Comparison of ENCODE assay signal across 16 mouse cellular contexts in the genomic region with DNA sequence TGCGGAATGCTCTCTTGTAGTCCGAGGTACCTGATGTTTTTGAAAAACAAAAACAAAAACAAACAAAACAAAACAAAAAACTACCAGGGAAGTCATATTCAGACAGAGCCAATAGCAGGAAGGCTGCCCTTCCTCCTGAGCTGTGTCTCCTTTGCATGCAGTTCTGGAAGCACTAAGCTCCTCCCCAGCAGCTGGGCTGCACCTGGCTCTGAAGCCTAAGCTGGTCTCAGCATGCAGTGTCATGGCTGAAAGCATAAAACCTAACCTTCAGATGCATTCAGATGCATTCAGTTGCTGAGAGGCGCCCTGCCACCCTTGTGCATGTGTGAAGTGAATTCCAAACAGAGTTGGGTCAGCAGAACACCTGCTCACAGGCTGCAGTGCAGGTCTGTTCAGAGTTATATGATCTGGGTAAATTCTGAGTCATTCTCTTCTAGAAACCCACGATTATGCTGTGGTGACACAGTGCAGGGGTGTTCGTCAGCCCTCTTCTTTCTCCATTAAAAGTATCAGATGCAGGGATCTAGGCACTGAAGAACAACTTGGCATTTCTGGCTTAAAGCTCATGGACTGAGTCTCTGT.
DNase-seq lines count a peak whose midpoint lies in the region; ATAC-seq and TF ChIP-seq lines count a peak whose summit lies in the region.
"Had no signal": no experiment of that assay in that cellular context is flagged by ENCODE, and none has a peak within 500 bp of the region (broad histone marks: within the 10 kb centered on the region; RNA-seq: fewer than 3 reads in every experiment).

No protein-coding gene starts in this region.

- no peak overlapping the region for H3K9ac ChIP-seq in intestine, embryonic 14.5 days (ENCODE audit: low read length)
- H3K9ac ChIP-seq in intestine, postnatal 0 days (ENCODE audit: low read depth, low read length) = no peak overlapping the region
- H3K9ac ChIP-seq in embryonic facial prominence, embryonic 14.5 days (ENCODE audit: low read depth, low read length) = no peak overlapping the region
- H3K9ac ChIP-seq in midbrain, embryonic 14.5 days (replicated peaks; ENCODE audit: low read length) = no peak overlapping the region
- H3K9ac ChIP-seq: liver, embryonic 12.5 days had no signal

- 59% methylated on average over 5 of the region's 5 CpGs for WGBS in intestine, embryonic 14.5 days
- 59% methylated on average over 5 of the region's 5 CpGs for WGBS in intestine, postnatal 0 days
- WGBS in embryonic facial prominence, embryonic 14.5 days = 45% methylated on average over 5 of the region's 5 CpGs
- 58% methylated on average over 5 of the region's 5 CpGs for WGBS in midbrain, embryonic 14.5 days

- H3K4me3 ChIP-seq in intestine, embryonic 14.5 days (ENCODE audit: low read depth, low read length) = no peak overlapping the region
- no peak overlapping the region for H3K4me3 ChIP-seq in intestine, postnatal 0 days (ENCODE audit: low read depth, low read length)
- no peak overlapping the region for H3K4me3 ChIP-seq in embryonic facial prominence, embryonic 14.5 days (ENCODE audit: low read depth, low read length)
- H3K4me3 ChIP-seq in midbrain, embryonic 14.5 days (replicated peaks; ENCODE audit: low read depth, low read length) = no peak overlapping the region
- H3K4me3 ChIP-seq: liver, embryonic 12.5 days; megakaryocyte, embryonic 14.5 days had no signal

- H3K4me2 ChIP-seq in intestine, embryonic 14.5 days (ENCODE audit: low read length) = no peak overlapping the region
- H3K4me2 ChIP-seq in intestine, postnatal 0 days (replicated peaks; ENCODE audit: low read depth) = no peak overlapping the region
- no peak overlapping the region for H3K4me2 ChIP-seq in embryonic facial prominence, embryonic 14.5 days (ENCODE audit: low read depth, low read length)
- H3K4me2 ChIP-seq in midbrain, embryonic 14.5 days (ENCODE audit: low read length) = no peak overlapping the region
- H3K4me2 ChIP-seq: liver, embryonic 12.5 days had no signal

- ATAC-seq in intestine, embryonic 14.5 days (replicated peaks; ENCODE audit: low FRiP score, low TSS enrichment, low read depth) = no peak
- no peak for ATAC-seq in intestine, postnatal 0 days
- ATAC-seq in embryonic facial prominence, embryonic 14.5 days (ENCODE audit: low read depth) = peak; percentile 79; the same call in 1 of the 2 replicates
- ATAC-seq in midbrain, embryonic 14.5 days (ENCODE audit: low FRiP score, low TSS enrichment) = no peak
- ATAC-seq: activated CD4-positive, CD25-positive, alpha-beta regulatory T cell, adult 4 months; liver, embryonic 12.5 days had no signal

- no peak overlapping the region for H3K27ac ChIP-seq in intestine, embryonic 14.5 days (ENCODE audit: low read depth)
- no peak overlapping the region for H3K27ac ChIP-seq in intestine, postnatal 0 days (ENCODE audit: low read depth, low read length)
- no peak overlapping the region for H3K27ac ChIP-seq in embryonic facial prominence, embryonic 14.5 days (replicated peaks; ENCODE audit: low read depth, low read length)
- H3K27ac ChIP-seq in midbrain, embryonic 14.5 days (replicated peaks; ENCODE audit: low read depth, low read length) = no peak overlapping the region
- H3K27ac ChIP-seq: liver, embryonic 12.5 days had no signal

- H3K36me3 ChIP-seq in intestine, embryonic 14.5 days (ENCODE audit: control insufficient read depth, insufficient read depth, low read length) = no peaks in the 10 kb centered on the region
- H3K36me3 ChIP-seq in intestine, postnatal 0 days (ENCODE audit: control insufficient read depth, insufficient read depth) = no peaks in the 10 kb centered on the region
- H3K36me3 ChIP-seq in embryonic facial prominence, embryonic 14.5 days (ENCODE audit: control insufficient read depth, insufficient read depth, low read length) = no peaks in the 10 kb centered on the region
- H3K36me3 ChIP-seq in midbrain, embryonic 14.5 days (ENCODE audit: control insufficient read depth, insufficient read depth, low read length) = no peaks in the 10 kb centered on the region
- H3K36me3 ChIP-seq: liver, embryonic 12.5 days had no signal

- H3K4me1 ChIP-seq in intestine, embryonic 14.5 days (replicated peaks; ENCODE audit: control insufficient read depth, insufficient read depth, low read length) = 0 out of 2 replicates have a peak, but pooled peaks cover 3% of the 10 kb centered on the region
- no peaks in the 10 kb centered on the region for H3K4me1 ChIP-seq in intestine, postnatal 0 days (replicated peaks; ENCODE audit: control insufficient read depth, insufficient read depth, low read length)
- peaks cover 3% of the 10 kb centered on the region; the same call in 1 of the 2 replicates for H3K4me1 ChIP-seq in embryonic facial prominence, embryonic 14.5 days (ENCODE audit: control insufficient read depth, insufficient read depth, low read length)
- H3K4me1 ChIP-seq in midbrain, embryonic 14.5 days (ENCODE audit: control insufficient read depth, insufficient read depth, low read length) = 0 out of 2 replicates have a peak, but pooled peaks cover 7% of the 10 kb centered on the region
- H3K4me1 ChIP-seq: liver, embryonic 12.5 days; megakaryocyte, embryonic 14.5 days had no signal

- intact Hi-C loops in heart, postnatal 36 days (cut with DNase I) = no loop called here

- no peaks in the 10 kb centered on the region for H3K9me3 ChIP-seq in intestine, embryonic 14.5 days (ENCODE audit: control insufficient read depth, low read length)
- H3K9me3 ChIP-seq in intestine, postnatal 0 days (ENCODE audit: control insufficient read depth) = no peaks in the 10 kb centered on the region
- H3K9me3 ChIP-seq in embryonic facial prominence, embryonic 14.5 days (ENCODE audit: control insufficient read depth, low read length) = no peaks in the 10 kb centered on the region
- no peaks in the 10 kb centered on the region; the same call in 1 of the 2 replicates for H3K9me3 ChIP-seq in midbrain, embryonic 14.5 days (ENCODE audit: control insufficient read depth, low read length)
- H3K9me3 ChIP-seq: liver, embryonic 12.5 days had no signal

- H3K27me3 ChIP-seq in intestine, embryonic 14.5 days (replicated peaks; ENCODE audit: control insufficient read depth, insufficient read depth, low read length) = no peaks in the 10 kb centered on the region
- H3K27me3 ChIP-seq in intestine, postnatal 0 days (replicated peaks; ENCODE audit: control insufficient read depth, insufficient read depth, low read length) = no peaks in the 10 kb centered on the region
- H3K27me3 ChIP-seq in embryonic facial prominence, embryonic 14.5 days (replicated peaks; ENCODE audit: control insufficient read depth, insufficient read depth, low read length) = no peaks in the 10 kb centered on the region
- H3K27me3 ChIP-seq in midbrain, embryonic 14.5 days (ENCODE audit: control insufficient read depth, insufficient read depth, low read length) = no peaks in the 10 kb centered on the region
- H3K27me3 ChIP-seq: CH12.LX; liver, embryonic 12.5 days; megakaryocyte, embryonic 14.5 days had no signal

- peak; percentile 56 for DNase-seq in intestine, embryonic 14.5 days (ENCODE audit: low spot score)
- DNase-seq in embryo, embryonic 11 days = peak; percentile 62
- peak; percentile 83 for DNase-seq in embryonic facial prominence, embryonic 14.5 days (ENCODE audit: low spot score)
- DNase-seq in midbrain, embryonic 14.5 days = peak; percentile 54
- no peak for DNase-seq in spleen, postnatal 10 days (ENCODE audit: low spot score in 2 of 2)
- no peak for DNase-seq in yolk sac, embryonic 10.5 days (ENCODE audit: low spot score)
- no peak for DNase-seq in heart, postnatal 36 days
- DNase-seq: cerebellum, adult 11-12 months; gastrocnemius, postnatal 10 days; kidney, adult 8-10 months; layer of hippocampus, postnatal 36 days had no signal

- TF ChIP-seq CTCF in intestine, postnatal 0 days (IDR thresholded peaks at IDR 0.05; ENCODE audit: low read depth) = no peak

Comparison
In these comparisons a context has a peak if more than half of its experiments do, and no peak if none do; other contexts are left out.
1. DNase-seq: peak in intestine, embryonic 14.5 days (single experiment), embryo, embryonic 11 days (single experiment), embryonic facial prominence, embryonic 14.5 days (single experiment) and midbrain, embryonic 14.5 days (single experiment); none in spleen, postnatal 10 days (0 of 2), yolk sac, embryonic 10.5 days (single experiment) and heart, postnatal 36 days (0 of 2).